Mouse (Mus musculus) hematopoietic stem cell, adult 5-6 weeks (primary cell): ENCODE results near the gene Hba-x. TPM values are rescaled to one million over a fixed set of nuclear protein-coding genes. Genes with fewer than 3 reads are reported as not detected.

ENCODE experiments used
- ATAC-seq, 2 experiments: fragments of 125-278 bp in 1 of 2; replicated peaks in 1 of 2; 2 replicates each; pipeline ENCODE4 v1.8.0; 2016 to 2017; ENCODE audit warnings: inconsistent platforms in 2 of 2, mild to moderate bottlenecking in 2 of 2, moderate number of reproducible peaks in 2 of 2, low read depth in 1 of 2, moderate TSS enrichment in 1 of 2; ENCODE audit not compliant: low FRiP score in 2 of 2, poor library complexity in 2 of 2, severe bottlenecking in 2 of 2, insufficient read depth in 1 of 2, low TSS enrichment in 1 of 2
- total RNA-seq: library from RNA; stranded (forward); fragments of 172-1452, 232-1000 nt; gene quantifications from 2 replicates; pipeline ENCODE4 v1.2.3, GENCODE M21; 2017

The Hba-x gene
- total RNA-seq, 1 experiment from 2014 or later, result not detected

- ATAC-seq, result peak; percentile 61 to 76
Measured at GRCm38 (mm10) chr11:32299865-32300264, 23.7 kb downstream of the Hba-x start, which contains the start of gene Hbq1a. Gene Hbq1a, plus strand, starts transcription at chr11:32300069.

- peak; percentile 20 to 23 for ATAC-seq
Measured at GRCm38 (mm10) chr11:32300279-32301267, 24.4 kb downstream of the Hba-x start.

- ATAC-seq, result no peak
Measured at GRCm38 (mm10) chr11:32301506-32301905, 25.3 kb downstream of the Hba-x start.

- no peak for ATAC-seq
Measured at GRCm38 (mm10) chr11:32302824-32303419, 26.7 kb downstream of the Hba-x start.

- no peak for ATAC-seq
Measured at GRCm38 (mm10) chr11:32303455-32303854, 27.3 kb downstream of the Hba-x start.

GRCm38 (mm10) chr11:32307006-32307405 is 30.8 kb downstream of the Hba-x start:
- ATAC-seq, result no peak

- ATAC-seq, result no peak
Measured at GRCm38 (mm10) chr11:32309446-32309845, 33.2 kb downstream of the Hba-x start.

- no peak for ATAC-seq
Measured at GRCm38 (mm10) chr11:32309928-32310327, 33.7 kb downstream of the Hba-x start.

- ATAC-seq, result no peak
Measured at GRCm38 (mm10) chr11:32316009-32316408, 39.8 kb downstream of the Hba-x start.

- no peak; a peak in 1 of 4 replicates for ATAC-seq
Measured at GRCm38 (mm10) chr11:32320507-32321195, 44.5 kb downstream of the Hba-x start.

- peak; percentile 57 to 70 for ATAC-seq
Measured at GRCm38 (mm10) chr11:32321196-32321565, 45.0 kb downstream of the Hba-x start.

- peak; percentile 89 to 90 for ATAC-seq
Measured at GRCm38 (mm10) chr11:32324609-32325008, 48.4 kb downstream of the Hba-x start.

Other genes with a start within 250 kb of the Hba-x start
- 0.69 and 1.3 TPM in 2 replicates for gene Il9r, start 76.1 kb upstream of the Hba-x start, total RNA-seq
- 50.8 and 51.0 TPM in 2 replicates for gene Snrnp25, start 71.0 kb upstream of the Hba-x start, total RNA-seq
- gene Rhbdf1, start 54.1 kb upstream of the Hba-x start, total RNA-seq, result 7.0 and 7.5 TPM in 2 replicates
- gene Mpg, start 49.9 kb upstream of the Hba-x start, total RNA-seq, result 10.4 and 14.6 TPM in 2 replicates
- 20.3 and 24.1 TPM in 2 replicates for gene Nprl3, start 8.7 kb upstream of the Hba-x start, total RNA-seq
- 9.1 and 14.3 TPM in 2 replicates for gene Hba-a1, start 7.1 kb downstream of the Hba-x start, total RNA-seq
- not detected in 2 replicates for gene Hbq1b, start 10.6 kb downstream of the Hba-x start, total RNA-seq
- 60.4 and 104 TPM in 2 replicates for gene Hba-a2, start 20.1 kb downstream of the Hba-x start, total RNA-seq
- not detected in 2 replicates for gene Hbq1a, start 23.7 kb downstream of the Hba-x start, total RNA-seq
- gene Sh3pxd2b, start 71.4 kb downstream of the Hba-x start, total RNA-seq, result 1.5 and 1.6 TPM in 2 replicates
- gene Ubtd2, start 179.0 kb downstream of the Hba-x start, total RNA-seq, result 4.7 and 10.4 TPM in 2 replicates